Mouse (Mus musculus) urinary bladder, adult 18-20 months (tissue): Measurements from ENCODE around the gene Loxl4.
A peak's percentile ranks its signal among the peaks of the same experiment; 100 is the strongest.

Source experiments
- DNase-seq, 2 experiments: peaks; one replicate each; pipeline ENCODE4 v3.0.0; 2022; ENCODE audit warnings: low spot score in 2 of 2, mixed read lengths in 2 of 2

The Loxl4 gene

DNA sequence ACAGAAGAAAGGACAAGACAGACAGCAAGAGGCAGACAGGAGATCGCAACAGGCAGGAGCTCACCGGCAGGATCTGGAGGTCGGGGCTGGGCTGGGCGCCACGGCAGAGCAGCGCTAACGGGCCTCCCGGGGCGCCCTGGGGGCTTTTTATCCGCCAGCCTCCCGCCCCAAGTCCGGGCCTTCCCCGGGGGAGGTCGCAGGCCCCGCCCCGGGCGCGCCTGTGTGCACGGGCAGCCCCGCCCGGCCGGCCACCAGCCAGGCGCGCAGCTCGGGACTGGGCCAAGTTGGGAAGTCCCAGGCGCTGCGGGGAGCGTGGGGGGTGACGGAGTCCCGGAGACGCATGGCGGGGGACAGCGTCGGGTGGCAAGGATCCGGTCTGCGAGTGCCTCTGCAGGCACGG, at the start of gene Loxl4:
Loxl4 (minus strand) TSS at position 160 of the 400 bp plus-strand sequence.
- DNase-seq, result peak; percentile 46 to 66

GRCm38 (mm10) chr19:42661430-42662164, 49.0 kb upstream of the Loxl4 start:
- DNase-seq, result no peak

- no peak for DNase-seq
Observed at GRCm38 (mm10) chr19:42660244-42660565, 47.6 kb upstream of the Loxl4 start.

DNA sequence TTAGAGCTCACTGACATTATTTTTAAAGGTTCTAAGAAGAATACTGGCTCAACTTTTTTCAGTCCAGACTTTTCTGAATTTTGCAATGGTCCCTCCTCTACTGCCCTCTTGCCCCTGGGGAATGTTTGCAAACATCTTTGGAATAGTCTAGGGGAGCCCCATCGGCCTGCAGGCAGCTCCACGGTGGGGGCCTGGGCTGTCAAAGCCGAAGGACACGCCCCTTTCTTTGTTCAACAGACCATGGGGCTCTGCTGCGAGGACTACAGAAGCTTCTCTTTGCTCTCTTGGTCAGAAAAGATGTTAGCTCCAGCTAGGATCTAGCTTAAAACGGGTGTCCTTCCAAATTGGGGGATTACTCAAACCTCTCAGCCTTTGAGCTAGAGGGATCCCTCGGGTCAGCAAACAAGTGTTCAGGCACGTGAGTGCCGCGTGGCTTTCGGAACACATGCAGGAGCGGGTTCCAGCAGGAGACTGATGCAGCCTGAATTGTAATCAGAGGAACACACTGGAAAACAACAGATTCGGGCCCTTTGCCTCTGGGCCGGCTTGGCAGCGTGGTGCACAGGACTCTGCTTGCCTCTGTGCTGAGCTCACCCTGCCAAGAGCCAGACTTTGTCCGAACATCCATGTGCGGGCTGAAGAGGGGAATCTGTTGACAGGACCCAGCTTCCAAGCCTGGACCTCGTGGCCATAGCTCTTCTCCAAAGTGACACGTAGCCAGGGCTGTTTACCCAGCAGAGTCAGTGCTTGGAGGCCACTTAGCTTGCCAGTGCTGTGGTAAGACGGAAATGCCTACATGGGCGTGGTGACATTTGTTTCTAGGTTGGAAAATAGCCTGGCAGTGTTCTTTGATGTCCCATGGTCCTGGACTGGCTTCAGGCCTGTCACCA, 47.0 kb upstream of the Loxl4 start:
- DNase-seq, result peak; percentile 48 to 80

DNA sequence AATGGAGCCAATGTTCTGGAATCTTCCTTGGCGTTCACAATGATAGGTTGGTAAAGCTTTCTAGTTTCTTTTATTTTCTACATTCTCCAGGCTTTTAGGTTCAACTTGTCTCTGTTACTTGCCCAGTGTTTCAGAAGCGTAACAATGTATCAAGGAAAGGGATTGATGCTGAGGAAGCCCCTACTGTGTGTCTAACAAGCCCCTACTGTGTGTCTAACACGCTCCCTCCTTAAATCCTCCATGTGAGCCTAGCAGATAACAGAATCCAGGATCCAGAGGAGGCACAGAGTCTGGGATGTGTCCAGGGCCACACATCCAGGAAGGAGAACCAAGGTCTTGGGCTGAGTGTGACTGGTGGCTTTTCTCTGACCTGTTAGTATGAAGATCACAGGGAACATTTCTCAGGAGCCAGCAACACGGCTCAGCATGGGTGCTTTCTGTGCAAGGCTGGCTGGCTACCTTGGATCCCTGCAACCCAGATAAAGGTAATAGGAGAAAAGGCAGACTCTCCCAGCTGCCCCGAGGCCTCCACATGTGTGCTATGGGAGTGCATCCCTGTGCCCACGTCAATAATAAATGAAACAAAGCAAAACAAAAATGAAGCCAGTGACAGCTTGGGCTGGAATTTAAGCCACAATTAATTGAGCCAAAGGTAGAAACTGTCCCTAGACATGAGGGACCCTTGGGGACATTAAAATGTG, 46.0 kb upstream of the Loxl4 start:
- DNase-seq, result no peak

- no peak for DNase-seq
Observed at GRCm38 (mm10) chr19:42657769-42658168, 45.2 kb upstream of the Loxl4 start.

GRCm38 (mm10) chr19:42657306-42657705, 44.7 kb upstream of the Loxl4 start:
- DNase-seq, result no peak

DNA sequence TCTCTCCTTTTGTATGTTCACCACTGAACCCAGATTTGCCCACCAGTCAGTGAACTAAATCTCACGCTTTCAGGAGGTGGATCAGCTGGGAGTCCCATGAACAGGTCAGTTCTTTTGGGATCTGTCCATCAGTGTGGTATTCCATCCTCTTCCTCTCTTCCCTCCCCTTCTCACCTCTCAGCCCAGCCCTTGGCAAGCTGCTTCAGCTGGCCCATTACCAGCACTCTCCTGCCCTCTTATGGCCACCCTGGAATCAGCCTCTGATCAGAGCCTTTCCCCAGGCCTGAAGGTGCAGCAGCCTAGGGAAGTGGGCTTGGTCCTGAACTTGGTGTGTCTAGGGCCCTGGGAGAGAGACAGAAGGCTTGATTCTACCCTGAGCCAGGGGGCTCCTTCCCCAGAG, 42.4 kb upstream of the Loxl4 start:
- DNase-seq, result peak; percentile 51 to 66

GRCm38 (mm10) chr19:42653091-42653490, 40.5 kb upstream of the Loxl4 start:
- no peak for DNase-seq

GRCm38 (mm10) chr19:42652425-42652824, 39.8 kb upstream of the Loxl4 start:
- DNase-seq, result no peak

- DNase-seq, result no peak
Observed at GRCm38 (mm10) chr19:42640211-42640610, 27.6 kb upstream of the Loxl4 start.

DNA sequence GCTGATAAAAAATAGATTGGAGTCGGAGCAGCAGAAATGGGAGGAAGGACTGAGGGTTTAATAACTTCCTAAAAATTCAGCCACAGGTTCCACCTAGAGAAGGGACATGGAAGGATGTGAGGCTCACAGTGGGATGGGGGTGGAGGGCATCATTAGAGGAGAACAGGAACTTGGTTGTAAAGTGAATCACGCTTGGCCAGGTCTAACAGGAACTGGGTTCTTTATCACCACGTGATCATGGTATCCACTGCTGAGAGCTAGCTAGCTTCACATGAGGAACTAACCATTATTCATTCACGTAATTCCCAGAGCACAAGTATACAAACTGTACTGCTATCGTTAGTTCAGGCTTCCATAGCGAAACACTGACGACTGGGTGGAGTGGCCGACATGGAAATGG, 26.9 kb upstream of the Loxl4 start:
- DNase-seq, result no peak

DNA sequence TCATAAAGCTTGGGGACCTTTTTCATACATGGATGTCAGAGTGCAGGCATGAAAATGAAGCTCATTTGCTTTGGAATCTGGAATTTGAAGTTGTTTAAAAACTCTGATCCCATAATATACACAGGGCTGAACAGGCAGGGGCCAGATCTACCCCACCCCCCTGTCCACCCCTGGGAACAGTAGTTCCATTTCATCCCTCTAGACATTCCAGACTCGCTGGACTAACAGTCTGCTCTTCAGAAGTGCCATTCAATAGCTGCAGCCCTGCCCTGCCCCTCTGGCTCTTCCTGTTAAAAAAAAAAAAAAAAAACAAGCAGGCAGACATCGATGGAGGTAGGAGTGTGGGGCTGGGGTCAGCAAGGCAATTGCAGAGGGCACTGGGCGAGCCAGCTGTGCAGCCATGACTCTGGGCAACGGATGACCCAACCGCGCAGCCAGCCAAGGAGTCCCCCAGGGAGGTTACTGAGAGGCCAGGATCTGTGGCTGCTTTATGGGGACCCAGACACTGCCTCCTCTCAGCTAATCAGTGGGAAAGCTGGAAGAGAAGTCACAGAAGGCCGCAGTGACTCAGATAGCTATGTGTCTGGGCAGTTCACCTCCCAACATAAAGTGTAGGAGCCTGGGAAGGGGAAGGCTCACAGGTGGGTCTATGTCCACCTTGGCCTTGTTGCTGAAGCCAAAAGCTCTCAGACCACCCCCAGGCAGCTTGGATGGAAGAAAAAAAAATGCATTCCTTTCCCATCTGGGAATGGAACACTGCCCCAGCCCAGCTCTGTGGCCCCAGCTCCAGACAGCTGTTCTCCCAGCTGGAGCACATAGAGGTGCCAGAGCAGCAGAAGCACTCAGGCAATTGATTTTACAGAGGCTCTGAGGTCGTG, 26.2 kb upstream of the Loxl4 start:
- DNase-seq, result no peak

- DNase-seq, result no peak
Observed at GRCm38 (mm10) chr19:42636631-42637030, 24.0 kb upstream of the Loxl4 start.

GRCm38 (mm10) chr19:42633650-42634049, 21.0 kb upstream of the Loxl4 start:
- no peak for DNase-seq

DNA sequence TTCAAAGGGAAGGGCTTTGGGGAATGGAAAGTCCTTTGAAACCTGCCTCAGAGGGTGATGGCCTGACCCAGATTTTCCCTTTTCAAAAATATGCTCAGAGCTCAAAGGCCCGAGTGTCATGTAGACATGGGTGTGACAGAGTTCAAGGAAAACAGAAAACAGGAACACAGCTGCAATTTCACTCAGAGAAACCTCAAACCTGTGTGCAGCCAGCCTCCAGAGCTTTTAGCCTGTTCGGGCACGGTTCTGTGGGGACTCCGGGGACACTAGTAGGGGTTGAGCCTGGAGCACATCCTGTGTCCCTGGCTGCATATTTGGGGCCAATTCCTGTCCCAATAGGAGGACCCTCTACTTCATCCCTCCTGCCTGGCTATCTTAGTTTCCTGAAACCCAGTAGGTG, 19.7 kb upstream of the Loxl4 start:
- DNase-seq, result no peak

- peak in 1 of 2 experiments; percentile 36 for DNase-seq
Observed at GRCm38 (mm10) chr19:42631541-42631961, 18.9 kb upstream of the Loxl4 start.

GRCm38 (mm10) chr19:42628068-42628467, 15.5 kb upstream of the Loxl4 start:
- DNase-seq, result no peak

GRCm38 (mm10) chr19:42613647-42614225, 1.1 kb upstream of the Loxl4 start:
- no peak for DNase-seq

- DNase-seq, result no peak
Observed at GRCm38 (mm10) chr19:42613116-42613515, 503 bp upstream of the Loxl4 start.

DNA sequence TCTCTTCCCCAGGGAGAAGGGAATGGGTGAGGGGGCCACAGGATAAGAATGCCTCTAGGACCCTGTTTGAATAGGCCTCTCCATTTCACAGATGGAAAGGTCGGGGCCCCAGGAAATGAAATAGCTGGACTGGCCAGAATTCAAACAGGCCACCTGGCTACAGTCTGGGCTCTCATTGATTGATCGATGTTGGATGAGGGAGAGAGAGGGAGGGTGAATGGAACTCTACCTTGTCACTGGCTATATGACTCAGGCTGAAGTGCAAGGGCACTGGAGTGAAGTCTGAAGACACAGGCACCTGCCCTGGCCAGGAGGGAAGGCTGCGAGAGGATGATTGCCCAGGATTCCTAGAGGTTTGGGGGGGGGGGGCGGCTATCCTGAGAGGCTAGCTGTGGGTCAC, 867 bp downstream of the Loxl4 start:
- no peak for DNase-seq
